28 mouse cellular contexts compared by ENCODE assay signal in the genomic region with DNA sequence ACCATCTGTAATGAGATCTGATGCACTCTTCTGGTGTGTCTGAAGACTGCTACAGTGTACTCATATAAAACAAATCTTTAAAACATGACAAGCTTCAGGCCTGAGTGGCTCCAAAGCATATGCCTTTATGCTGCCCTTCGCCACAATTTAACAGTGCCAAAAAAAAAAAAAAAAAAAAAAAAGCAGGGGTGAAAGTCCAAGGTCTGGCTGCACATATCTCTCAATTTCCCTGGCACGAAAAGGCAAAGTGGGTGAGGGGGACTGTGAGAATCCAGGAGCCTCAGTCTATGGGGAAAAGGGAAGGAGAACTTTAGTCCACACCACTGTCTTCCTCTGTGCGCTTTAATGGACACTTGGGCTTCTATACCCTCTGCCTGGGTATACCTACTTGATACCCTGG. TPM values are rescaled to one million over a fixed set of nuclear protein-coding genes. Genes with fewer than 3 reads are reported as not detected.
DNase-seq lines count a peak whose midpoint lies in the region; ATAC-seq and TF ChIP-seq lines count a peak whose summit lies in the region.
"Had no signal": no experiment of that assay in that cellular context is flagged by ENCODE, and none has a peak within 500 bp of the region (broad histone marks: within the 10 kb centered on the region; RNA-seq: fewer than 3 reads in every experiment).

No protein-coding gene starts in this region.

- H3K4me2 ChIP-seq in intestine, postnatal 0 days (replicated peaks; ENCODE audit: low read depth): no peak overlapping the region
- no peak overlapping the region for H3K4me2 ChIP-seq in intestine, embryonic 15.5 days (replicated peaks)
- peak overlapping the region; percentile 5; the same call in 1 of the 2 replicates for H3K4me2 ChIP-seq in liver, embryonic 13.5 days
- H3K4me2 ChIP-seq: embryonic facial prominence, embryonic 12.5 days; embryonic facial prominence, embryonic 15.5 days; heart, embryonic 12.5 days; heart, embryonic 15.5 days; hindbrain, embryonic 13.5 days had no signal

- ATAC-seq in intestine, postnatal 0 days: 0 out of 2 replicates have a peak, but pooled peaks have one; percentile 16
- ATAC-seq in intestine, embryonic 15.5 days: no peak
- no peak for ATAC-seq in liver, embryonic 13.5 days (ENCODE audit: low read depth)
- ATAC-seq: forebrain, embryonic 14.5 days; forebrain, postnatal 0 days; hindbrain, embryonic 16.5 days had no signal

- peak; percentile 33 for DNase-seq in kidney, postnatal 14 days
- no peak for DNase-seq in kidney, adult 18-20 months
- no peak for DNase-seq in liver, embryonic 13.5 days
- DNase-seq in liver: no peak
- DNase-seq in heart, adult 9 months (ENCODE audit: low spot score in 2 of 2): no peak
- DNase-seq: adrenal gland, postnatal 10 days; adrenal gland, postnatal 36 days; cerebellum, adult 11 months; cerebellum, adult 2 months; cerebellum, adult 9-11 months; cerebellum, postnatal 25 days; forebrain, postnatal 0 days; gastrocnemius, adult 2 months; gastrocnemius, postnatal 14 days; heart, adult 11 months; heart, postnatal 10 days; heart, postnatal 36 days had no signal

- no peak for TF ChIP-seq CTCF in intestine, postnatal 0 days (IDR thresholded peaks at IDR 0.05; ENCODE audit: low read depth)

- H3K27me3 ChIP-seq in intestine, postnatal 0 days (replicated peaks; ENCODE audit: control insufficient read depth, insufficient read depth, low read length): no peaks in the 10 kb centered on the region
- no peaks in the 10 kb centered on the region for H3K27me3 ChIP-seq in intestine, embryonic 15.5 days (replicated peaks)
- H3K27me3 ChIP-seq in liver, embryonic 13.5 days: no peaks in the 10 kb centered on the region
- H3K27me3 ChIP-seq: embryonic facial prominence, embryonic 12.5 days; embryonic facial prominence, embryonic 15.5 days; heart, embryonic 12.5 days; heart, embryonic 15.5 days; hindbrain, embryonic 13.5 days had no signal

- WGBS in intestine, postnatal 0 days: 55% methylated on average over 3 of the region's 3 CpGs
- 76% methylated on average over 3 of the region's 3 CpGs for WGBS in intestine, embryonic 15.5 days
- WGBS in liver, embryonic 13.5 days (ENCODE audit: insufficient replicate concordance): 80% methylated on average over 3 of the region's 3 CpGs

- no peak overlapping the region for H3K4me3 ChIP-seq in intestine, postnatal 0 days (ENCODE audit: low read depth, low read length)
- no peak overlapping the region for H3K4me3 ChIP-seq in intestine, embryonic 15.5 days (replicated peaks)
- no peak overlapping the region for H3K4me3 ChIP-seq in liver, embryonic 13.5 days (replicated peaks)
- H3K4me3 ChIP-seq in brown adipose tissue, adult 24 weeks (ENCODE audit: insufficient read depth, low read depth, low read length): no peak overlapping the region
- H3K4me3 ChIP-seq: embryonic facial prominence, embryonic 12.5 days; embryonic facial prominence, embryonic 15.5 days; gastrocnemius, adult 2 months; heart, embryonic 12.5 days; heart, embryonic 15.5 days; hindbrain, embryonic 10.5 days; hindbrain, embryonic 13.5 days had no signal

- H3K27ac ChIP-seq in intestine, postnatal 0 days (ENCODE audit: low read depth, low read length): no peak overlapping the region
- no peak overlapping the region for H3K27ac ChIP-seq in intestine, embryonic 15.5 days
- H3K27ac ChIP-seq in liver, embryonic 13.5 days: no peak overlapping the region
- peak overlapping the region; percentile 56 for H3K27ac ChIP-seq in brown adipose tissue, adult 24 weeks (replicated peaks; ENCODE audit: low read depth, low read length)
- H3K27ac ChIP-seq: embryonic facial prominence, embryonic 12.5 days; embryonic facial prominence, embryonic 15.5 days; gastrocnemius, adult 2 months; heart, embryonic 15.5 days; hindbrain, embryonic 10.5 days; hindbrain, embryonic 13.5 days had no signal

- H3K36me3 ChIP-seq in intestine, postnatal 0 days (ENCODE audit: control insufficient read depth, insufficient read depth): peaks cover 21% of the 10 kb centered on the region
- peaks cover 22% of the 10 kb centered on the region for H3K36me3 ChIP-seq in intestine, embryonic 15.5 days
- H3K36me3 ChIP-seq in liver, embryonic 13.5 days: peaks cover 32% of the 10 kb centered on the region

- no peaks in the 10 kb centered on the region; the same call in 1 of the 2 replicates for H3K4me1 ChIP-seq in intestine, postnatal 0 days (replicated peaks; ENCODE audit: control insufficient read depth, insufficient read depth, low read length)
- H3K4me1 ChIP-seq in intestine, embryonic 15.5 days (replicated peaks): peaks cover 15% of the 10 kb centered on the region; the same call in 1 of the 2 replicates
- peaks cover 5% of the 10 kb centered on the region; the same call in 1 of the 2 replicates for H3K4me1 ChIP-seq in liver, embryonic 13.5 days (replicated peaks)
- H3K4me1 ChIP-seq in brown adipose tissue, adult 24 weeks (ENCODE audit: control insufficient read depth, insufficient read depth, insufficient read length, low read length): peaks cover 10% of the 10 kb centered on the region
- H3K4me1 ChIP-seq: embryonic facial prominence, embryonic 12.5 days; embryonic facial prominence, embryonic 15.5 days; heart, embryonic 12.5 days; heart, embryonic 15.5 days had no signal

- no peaks in the 10 kb centered on the region for H3K9me3 ChIP-seq in intestine, postnatal 0 days (ENCODE audit: control insufficient read depth)
- no peaks in the 10 kb centered on the region for H3K9me3 ChIP-seq in intestine, embryonic 15.5 days
- no peaks in the 10 kb centered on the region for H3K9me3 ChIP-seq in liver, embryonic 13.5 days (replicated peaks)
- H3K9me3 ChIP-seq: embryonic facial prominence, embryonic 12.5 days; embryonic facial prominence, embryonic 15.5 days; heart, embryonic 12.5 days; heart, embryonic 15.5 days; hindbrain, embryonic 10.5 days; hindbrain, embryonic 13.5 days had no signal

- no peak overlapping the region for H3K9ac ChIP-seq in intestine, postnatal 0 days (ENCODE audit: low read depth, low read length)
- H3K9ac ChIP-seq in intestine, embryonic 15.5 days: no peak overlapping the region
- H3K9ac ChIP-seq in liver, embryonic 13.5 days: no peak overlapping the region
- H3K9ac ChIP-seq: embryonic facial prominence, embryonic 12.5 days; embryonic facial prominence, embryonic 15.5 days; forebrain, postnatal 0 days; heart, embryonic 12.5 days; heart, embryonic 15.5 days; hindbrain, embryonic 13.5 days had no signal

RNA-seq across cellular contexts. Expression of gene Proca1, which starts 9.2 kb away (rescaled TPM):
- 0.77 and 1.1 TPM in 2 replicates for polyA plus RNA-seq in intestine, postnatal 0 days (2015; fragmentation: Nextera tagmentation; extraction: Ambion mirVana)
- 2.6 and 3.1 TPM in 2 replicates for polyA plus RNA-seq in intestine, embryonic 15.5 days (2015; fragmentation: Nextera tagmentation; extraction: Ambion mirVana)
- polyA plus RNA-seq in liver, embryonic 13.5 days (2015; fragmentation: Nextera tagmentation; extraction: Ambion mirVana): 0.44 and 0.65 TPM in 2 replicates
- polyA plus RNA-seq in brown adipose tissue, adult 24 weeks (2012; ENCODE audit: insufficient read depth, insufficient read length, missing spikeins): 102 and 105 TPM in 2 replicates

RNA-seq across cellular contexts. Expression of gene Rab34, which starts 14.1 kb away (rescaled TPM):
- polyA plus RNA-seq in intestine, postnatal 0 days (2015; fragmentation: Nextera tagmentation; extraction: Ambion mirVana): 33.9 and 35.4 TPM in 2 replicates
- polyA plus RNA-seq in intestine, embryonic 15.5 days (2015; fragmentation: Nextera tagmentation; extraction: Ambion mirVana): 87.9 and 91.4 TPM in 2 replicates
- 13.5 and 15.6 TPM in 2 replicates for polyA plus RNA-seq in liver, embryonic 13.5 days (2015; fragmentation: Nextera tagmentation; extraction: Ambion mirVana)
- polyA plus RNA-seq in brown adipose tissue, adult 24 weeks (2012; ENCODE audit: insufficient read depth, insufficient read length, missing spikeins): 61.8 and 78.8 TPM in 2 replicates

RNA-seq across cellular contexts. Expression of gene Rpl23a, which starts 19.0 kb away (rescaled TPM):
- 762 and 768 TPM in 2 replicates for polyA plus RNA-seq in intestine, postnatal 0 days (2015; fragmentation: Nextera tagmentation; extraction: Ambion mirVana)
- 1,310 and 1,463 TPM in 2 replicates for polyA plus RNA-seq in intestine, embryonic 15.5 days (2015; fragmentation: Nextera tagmentation; extraction: Ambion mirVana)
- 1,033 and 1,075 TPM in 2 replicates for polyA plus RNA-seq in liver, embryonic 13.5 days (2015; fragmentation: Nextera tagmentation; extraction: Ambion mirVana)
- polyA plus RNA-seq in brown adipose tissue, adult 24 weeks (2012; ENCODE audit: insufficient read depth, insufficient read length, missing spikeins): 881 and 950 TPM in 2 replicates

RNA-seq across cellular contexts. Expression of gene Tlcd1, which starts 25.9 kb away (rescaled TPM):
- polyA plus RNA-seq in intestine, postnatal 0 days (2015; fragmentation: Nextera tagmentation; extraction: Ambion mirVana): 14.1 and 16.1 TPM in 2 replicates
- polyA plus RNA-seq in intestine, embryonic 15.5 days (2015; fragmentation: Nextera tagmentation; extraction: Ambion mirVana): 39.1 and 39.8 TPM in 2 replicates
- polyA plus RNA-seq in liver, embryonic 13.5 days (2015; fragmentation: Nextera tagmentation; extraction: Ambion mirVana): 50.3 and 54.3 TPM in 2 replicates
- polyA plus RNA-seq in brown adipose tissue, adult 24 weeks (2012; ENCODE audit: insufficient read depth, insufficient read length, missing spikeins): 77.2 and 118 TPM in 2 replicates

RNA-seq across cellular contexts. Expression of gene Nek8, which starts 25.9 kb away (rescaled TPM):
- 5.7 and 5.8 TPM in 2 replicates for polyA plus RNA-seq in intestine, postnatal 0 days (2015; fragmentation: Nextera tagmentation; extraction: Ambion mirVana)
- polyA plus RNA-seq in intestine, embryonic 15.5 days (2015; fragmentation: Nextera tagmentation; extraction: Ambion mirVana): 14.4 and 17.1 TPM in 2 replicates
- 8.9 and 9.2 TPM in 2 replicates for polyA plus RNA-seq in liver, embryonic 13.5 days (2015; fragmentation: Nextera tagmentation; extraction: Ambion mirVana)
- 3.2 and 6.3 TPM in 2 replicates for polyA plus RNA-seq in brown adipose tissue, adult 24 weeks (2012; ENCODE audit: insufficient read depth, insufficient read length, missing spikeins)

Comparison
In these comparisons a context has a peak if more than half of its experiments do, and no peak if none do; other contexts are left out.
1. RNA of gene Proca1, which starts 9.2 kb away (polyA plus RNA-seq): 102 to 105 TPM in brown adipose tissue, adult 24 weeks; 2.6 to 3.1 TPM in intestine, embryonic 15.5 days, 0.77 to 1.1 TPM in intestine, postnatal 0 days and 0.44 to 0.65 TPM in liver, embryonic 13.5 days; every median in the first group is over 10 times any median in the second.